Mouse (Mus musculus): ENCODE data around the gene Ctr9.

Gene Ctr9

GRCm38 (mm10) chr7:111028281-111029045 lies at the start of gene Ctr9:
Gene Ctr9 (plus strand): TSS chr7:111028951.
- peak; percentile 93 for DNase-seq (ENCODE audit: low spot score)

- no peak for DNase-seq (ENCODE audit: low spot score)
These were observed 47.7 kb upstream of the Ctr9 start for GRCm38 (mm10) chr7:110981036-110981435.

DNA sequence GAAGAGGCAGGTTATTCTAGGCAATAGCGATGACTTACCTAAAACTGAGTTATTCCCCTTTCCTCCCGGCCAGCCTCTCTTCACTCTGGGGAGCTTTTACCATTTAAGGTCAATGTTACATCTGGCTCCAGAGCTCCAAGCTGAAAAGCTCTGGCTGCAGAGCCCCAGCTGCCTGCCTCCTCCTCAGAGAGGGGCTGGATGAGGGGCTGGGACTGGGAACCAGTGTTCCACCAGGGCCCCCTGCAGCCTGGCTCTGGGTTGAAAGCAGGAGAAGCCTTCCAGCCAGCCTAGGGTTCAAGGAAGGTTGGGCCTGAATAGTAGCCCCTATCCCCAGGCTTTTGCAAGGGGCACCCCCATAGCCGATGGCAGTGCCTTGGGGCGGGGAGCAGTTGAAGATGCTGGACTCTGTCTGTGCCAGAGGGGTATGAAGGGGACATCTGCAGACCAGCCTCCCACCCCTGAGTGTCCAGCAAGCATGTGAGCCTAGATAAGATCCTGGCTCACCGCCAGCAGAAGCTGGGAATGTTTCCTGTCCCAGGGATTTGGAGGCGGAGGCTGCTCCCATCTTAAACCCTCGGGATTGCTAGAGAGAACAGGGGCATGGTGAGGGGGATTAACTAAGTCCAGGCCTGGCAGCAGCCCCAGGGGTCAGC lies 46.6 kb upstream of the Ctr9 start, which contains the start of gene Mrvi1:
Mrvi1 (minus strand) TSS at position 409 of the 653 bp plus-strand sequence.
- peak; percentile 44 for DNase-seq (ENCODE audit: low spot score)

DNA sequence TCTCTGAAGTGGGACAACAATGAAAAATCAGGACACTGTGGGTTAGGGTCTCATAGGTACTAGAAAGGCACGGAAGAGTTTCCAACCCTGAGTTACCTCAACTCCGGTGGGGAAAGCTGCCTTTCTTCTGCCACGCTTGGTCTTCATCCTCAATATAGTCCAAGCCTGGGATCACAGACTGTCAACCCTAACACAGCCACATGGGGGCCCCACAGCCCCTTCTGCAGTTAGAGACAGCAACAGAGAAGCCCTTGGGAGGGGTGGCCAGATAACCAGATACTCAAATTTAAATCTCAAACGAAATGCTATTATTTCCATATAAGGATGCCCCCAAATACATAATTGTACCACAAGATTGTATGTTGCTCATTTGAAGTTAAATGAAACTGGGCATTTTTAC lies 46.0 kb upstream of the Ctr9 start:
- peak; percentile 37 for DNase-seq (ENCODE audit: low spot score)

DNA sequence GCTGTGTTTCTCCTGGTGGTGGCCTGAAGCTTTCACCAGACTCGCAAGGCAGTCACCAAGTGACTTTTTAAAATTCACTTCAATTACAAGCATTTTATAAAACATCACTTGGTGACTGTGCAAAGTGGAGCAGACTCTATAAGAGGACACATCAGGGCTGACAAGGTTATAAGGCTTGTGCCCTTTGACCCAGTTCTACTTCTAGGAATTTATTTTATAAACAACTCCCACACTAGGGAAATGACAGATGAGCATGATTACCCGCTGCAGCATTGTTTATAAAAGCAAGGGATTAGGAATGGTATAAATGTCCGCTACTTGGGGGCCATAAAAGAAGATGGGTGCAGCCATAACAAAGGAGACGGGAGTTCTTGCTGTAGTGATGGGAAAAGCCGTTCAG lies 45.1 kb upstream of the Ctr9 start:
- no peak for DNase-seq (ENCODE audit: low spot score)

- DNase-seq (ENCODE audit: low spot score) = no peak
These were observed 43.0 kb upstream of the Ctr9 start for GRCm38 (mm10) chr7:110985581-110986265.

DNA sequence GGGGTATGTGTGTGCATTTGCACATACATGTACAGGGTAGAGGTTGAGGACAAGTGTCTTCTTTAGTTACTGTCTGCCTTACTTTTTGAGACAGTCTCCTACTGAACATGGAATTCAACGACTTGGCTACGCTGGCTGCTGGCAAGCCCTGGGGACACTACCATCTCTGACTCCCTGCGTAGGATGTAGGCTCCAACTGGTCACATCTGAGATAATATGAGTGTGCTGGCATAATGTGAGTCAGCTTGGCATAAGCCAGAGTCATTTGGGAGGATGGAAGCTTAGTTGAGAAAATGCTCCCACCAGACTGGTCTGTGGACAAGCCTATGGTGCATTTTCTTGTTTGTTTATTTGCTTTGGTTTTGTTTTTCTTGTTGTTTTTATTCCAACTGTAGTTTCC lies 40.7 kb upstream of the Ctr9 start:
- no peak for DNase-seq (ENCODE audit: low spot score)

DNA sequence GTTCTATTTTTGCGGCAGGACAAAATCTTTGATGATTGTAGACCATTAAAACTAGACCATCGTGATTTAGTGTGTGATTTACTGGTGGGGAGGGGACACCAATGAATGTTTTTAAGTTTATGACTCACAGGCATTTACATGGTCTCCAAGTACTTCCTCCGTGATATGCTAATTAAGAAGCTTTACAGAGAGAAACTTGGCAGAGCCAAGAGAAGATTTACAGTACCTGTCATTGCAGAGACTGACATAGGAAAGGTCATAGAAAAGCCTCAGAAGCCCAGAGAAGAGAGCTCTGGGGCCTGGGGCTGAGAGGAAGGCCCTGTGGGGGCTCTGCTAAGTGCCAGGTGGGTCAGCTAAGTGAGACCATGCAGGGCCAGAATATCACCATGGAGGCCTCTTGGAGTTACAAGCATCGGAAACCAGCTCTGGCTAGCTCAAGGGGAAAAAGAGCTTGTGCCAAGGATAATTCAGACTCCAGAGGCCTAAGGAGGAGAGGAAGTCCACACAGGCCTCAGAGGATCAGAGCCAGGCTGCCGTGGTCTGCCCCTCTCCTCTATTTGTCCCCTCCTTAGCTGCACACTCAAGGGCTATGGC lies 39.4 kb upstream of the Ctr9 start:
- no peak for DNase-seq (ENCODE audit: low spot score)

DNA sequence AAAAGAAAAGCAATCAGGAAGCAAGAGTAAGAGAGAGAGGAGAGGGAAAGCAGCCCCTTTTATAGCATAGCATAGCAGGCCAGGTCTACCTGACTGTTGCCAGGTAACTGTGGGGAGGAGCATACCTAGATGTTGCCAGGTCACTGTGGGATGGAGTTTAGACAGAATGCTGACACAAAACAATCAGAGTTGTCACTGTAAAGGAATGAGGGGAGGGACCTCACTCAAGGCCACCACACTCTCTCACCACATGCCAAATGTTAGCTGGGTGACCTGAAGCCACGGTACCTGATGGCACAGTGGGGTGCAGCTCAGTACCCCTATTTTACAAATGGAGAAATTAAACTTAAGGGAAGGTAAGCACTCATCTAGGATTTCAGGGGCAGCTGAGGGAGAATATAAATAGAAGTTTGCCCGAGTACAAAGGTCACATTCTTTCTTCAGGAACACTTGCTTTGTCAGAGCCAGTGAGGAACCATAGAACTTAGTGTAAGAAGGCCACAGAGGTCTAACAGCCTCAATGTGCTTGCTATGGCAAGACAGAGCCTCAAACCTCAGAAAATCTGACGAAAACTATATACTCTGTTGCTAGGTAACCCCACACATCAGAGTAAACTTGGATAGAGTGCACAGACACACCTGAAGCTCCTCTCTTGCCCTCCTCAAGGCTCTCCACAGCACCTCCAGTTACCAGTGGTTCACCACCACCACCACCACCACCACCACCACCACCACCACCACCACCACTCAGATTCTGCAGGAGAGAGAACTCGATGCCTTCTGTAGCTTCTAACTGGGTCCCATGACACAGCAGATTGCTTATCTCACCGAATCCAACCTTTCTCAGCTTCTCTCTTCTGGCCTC lies 38.2 kb upstream of the Ctr9 start:
- no peak for DNase-seq (ENCODE audit: low spot score)

DNA sequence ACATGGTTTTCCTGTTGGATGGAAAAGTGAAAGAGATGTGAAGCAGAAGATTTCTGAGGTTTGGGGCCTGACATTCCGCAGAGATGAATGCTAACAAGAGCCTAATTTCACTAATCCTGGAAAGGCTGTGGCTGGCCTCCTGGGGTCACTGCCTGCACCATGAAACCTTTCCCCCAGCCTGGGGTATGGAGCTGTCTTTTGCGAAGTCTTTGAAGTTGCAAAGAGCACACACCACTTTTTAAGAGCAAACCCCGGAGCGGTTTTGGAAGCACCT lies 37.6 kb upstream of the Ctr9 start:
- no peak for DNase-seq (ENCODE audit: low spot score)

DNA sequence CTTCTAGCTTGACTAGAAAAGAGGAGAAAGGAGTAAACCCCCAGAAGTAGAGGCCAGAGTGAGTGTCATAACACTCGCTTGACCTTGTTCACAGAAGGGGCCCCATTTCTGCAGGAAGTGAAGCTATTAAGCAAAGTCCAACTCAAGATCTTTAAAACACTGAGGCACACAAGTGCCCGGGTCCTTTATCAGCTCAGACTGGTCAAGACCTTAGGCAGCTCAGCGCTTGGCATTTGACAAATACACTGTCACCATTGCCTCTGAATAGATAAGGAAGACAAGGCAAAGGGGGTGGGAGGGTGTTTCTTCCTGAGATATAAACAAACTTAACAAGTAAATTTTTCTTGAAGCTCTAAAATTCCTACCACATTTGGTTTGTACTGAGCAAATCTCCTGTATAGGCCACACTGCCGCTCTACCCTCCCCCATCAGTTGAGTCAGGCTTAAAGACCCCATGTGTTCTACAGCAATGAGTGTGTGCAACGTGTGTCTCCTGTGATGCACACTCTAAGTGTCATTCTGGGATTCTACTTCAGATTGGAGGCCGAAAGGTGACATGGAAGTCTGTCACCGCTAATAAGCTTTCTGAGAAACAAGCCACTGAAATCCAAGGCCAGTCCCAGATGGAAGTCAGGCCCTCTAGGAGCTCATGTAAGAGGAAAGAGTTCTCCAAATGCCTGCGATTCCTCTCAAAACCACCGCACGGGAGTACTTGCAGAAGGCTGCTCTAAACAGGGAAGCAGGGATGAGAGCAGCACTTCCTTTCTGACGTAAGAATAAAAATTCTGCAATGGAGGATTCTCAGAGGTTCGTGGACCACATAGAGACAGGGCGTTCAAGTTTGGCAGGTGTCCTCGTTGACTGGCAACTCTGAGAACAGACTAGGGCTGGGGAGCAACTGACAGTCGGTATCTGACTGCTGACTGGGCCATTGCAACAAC lies 29.6 kb upstream of the Ctr9 start:
- no peak for DNase-seq (ENCODE audit: low spot score)

DNA sequence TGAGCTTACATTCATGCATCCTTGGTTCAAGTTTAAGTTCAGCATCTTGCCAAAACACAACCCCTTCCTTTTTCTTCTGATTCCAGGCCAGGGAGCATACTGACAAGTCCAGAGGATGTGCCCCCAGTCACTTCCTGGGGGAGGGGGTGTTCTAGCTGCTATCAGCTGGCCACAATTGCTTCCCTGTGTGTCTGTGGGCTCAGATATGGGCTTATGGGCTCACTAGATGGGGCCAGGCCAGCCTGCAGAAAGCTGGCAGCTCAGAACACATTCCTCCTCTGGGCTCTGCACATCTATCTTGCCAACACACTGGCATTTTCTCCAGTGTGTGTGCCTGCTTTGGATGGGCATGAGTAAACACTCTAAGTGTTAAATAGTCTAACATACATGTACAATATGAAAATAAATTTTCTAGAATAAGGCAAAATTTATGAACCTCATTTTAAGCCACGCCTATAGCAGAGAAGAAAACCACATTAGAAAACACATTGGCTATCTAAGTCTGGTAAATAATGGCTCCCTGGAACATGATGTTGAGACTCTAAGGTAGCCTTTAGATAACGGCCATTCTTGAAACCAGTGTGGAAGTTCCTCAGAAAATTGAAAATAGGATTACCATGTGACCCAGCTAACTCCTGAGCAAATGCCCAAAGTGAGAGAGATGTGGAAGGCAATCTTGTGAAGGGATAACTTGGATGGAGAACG lies 24.5 kb upstream of the Ctr9 start:
- no peak for DNase-seq (ENCODE audit: low spot score)

- DNase-seq (ENCODE audit: low spot score) = no peak
These were observed 14.6 kb upstream of the Ctr9 start for GRCm38 (mm10) chr7:111014039-111014605.

- peak; percentile 86 for DNase-seq (ENCODE audit: low spot score)
These were observed 13.9 kb upstream of the Ctr9 start for GRCm38 (mm10) chr7:111014893-111015292.

- DNase-seq (ENCODE audit: low spot score) = no peak
These were observed 13.0 kb upstream of the Ctr9 start for GRCm38 (mm10) chr7:111015731-111016130.

DNA sequence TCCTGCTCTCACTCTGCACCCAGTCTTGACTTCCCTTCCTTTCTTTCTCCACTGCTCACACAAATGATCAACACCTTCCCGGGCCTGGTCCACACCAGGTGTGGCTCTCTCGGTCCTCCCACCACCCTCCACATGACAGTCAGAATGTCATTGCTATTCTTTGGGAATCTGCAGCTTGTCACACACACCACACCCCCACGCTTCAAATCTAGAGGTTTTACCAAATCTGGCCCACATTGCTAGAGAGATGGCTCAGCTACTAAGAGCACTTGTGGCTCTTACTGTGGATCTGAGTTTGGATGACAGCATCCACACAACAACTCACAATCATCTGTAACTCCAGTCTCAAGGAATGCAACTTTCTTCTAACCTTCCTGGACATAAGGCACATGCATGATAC lies 11.8 kb upstream of the Ctr9 start:
- no peak for DNase-seq (ENCODE audit: low spot score)

DNA sequence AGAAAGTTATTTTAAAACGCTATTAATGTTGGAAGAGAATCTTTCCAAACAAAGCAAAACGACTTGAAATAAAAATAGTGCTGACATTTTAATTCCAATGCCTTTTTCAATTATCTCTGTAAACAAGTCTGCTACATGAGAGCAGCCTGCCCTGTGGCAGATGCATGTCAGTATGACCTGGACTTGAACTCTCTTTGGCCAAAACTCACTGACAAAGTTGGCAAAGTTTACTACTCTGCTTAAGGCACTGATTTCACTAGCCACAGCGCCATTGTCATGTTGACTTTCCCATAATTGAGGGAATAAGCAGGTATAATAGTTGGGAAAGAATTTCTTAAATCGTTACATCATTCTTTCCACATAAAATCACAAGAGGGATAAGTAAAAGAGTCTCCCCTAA lies 7.9 kb upstream of the Ctr9 start:
- DNase-seq (ENCODE audit: low spot score) = no peak

GRCm38 (mm10) chr7:111024068-111024594 lies 4.6 kb upstream of the Ctr9 start:
- DNase-seq (ENCODE audit: low spot score) = no peak

- no peak for DNase-seq (ENCODE audit: low spot score)
These were observed 3.8 kb upstream of the Ctr9 start for GRCm38 (mm10) chr7:111024912-111025311.

All from lung, postnatal 25 days (tissue).